Mouse (Mus musculus): Measurements from ENCODE around the gene Brf1. TPM values are rescaled to one million over a fixed set of nuclear protein-coding genes. Genes with fewer than 3 reads are reported as not detected.

The Brf1 gene
- polyA plus RNA-seq, 1 experiment from 2014 or later, result 75.5 TPM

- 79% methylated on average over 2 of the region's 2 CpGs for WGBS
- Histone ChIP-seq H3K27me3 (no peaks in the 10 kb centered on the region), H3K9ac (no peak overlapping the region), H3K4me2 (replicated peaks) (no peak overlapping the region), H3K4me3 (no peak overlapping the region), H3K27ac (no peak overlapping the region), H3K4me1 (peaks cover 33% of the 10 kb centered on the region), H3K9me3 (replicated peaks) (no peaks in the 10 kb centered on the region), H3K36me3 (no peaks in the 10 kb centered on the region)
- ATAC-seq (ENCODE audit: low FRiP score), result no peak
Observed at GRCm38 (mm10) chr12:112943669-112944068, 56.8 kb downstream of the Brf1 start.

DNA sequence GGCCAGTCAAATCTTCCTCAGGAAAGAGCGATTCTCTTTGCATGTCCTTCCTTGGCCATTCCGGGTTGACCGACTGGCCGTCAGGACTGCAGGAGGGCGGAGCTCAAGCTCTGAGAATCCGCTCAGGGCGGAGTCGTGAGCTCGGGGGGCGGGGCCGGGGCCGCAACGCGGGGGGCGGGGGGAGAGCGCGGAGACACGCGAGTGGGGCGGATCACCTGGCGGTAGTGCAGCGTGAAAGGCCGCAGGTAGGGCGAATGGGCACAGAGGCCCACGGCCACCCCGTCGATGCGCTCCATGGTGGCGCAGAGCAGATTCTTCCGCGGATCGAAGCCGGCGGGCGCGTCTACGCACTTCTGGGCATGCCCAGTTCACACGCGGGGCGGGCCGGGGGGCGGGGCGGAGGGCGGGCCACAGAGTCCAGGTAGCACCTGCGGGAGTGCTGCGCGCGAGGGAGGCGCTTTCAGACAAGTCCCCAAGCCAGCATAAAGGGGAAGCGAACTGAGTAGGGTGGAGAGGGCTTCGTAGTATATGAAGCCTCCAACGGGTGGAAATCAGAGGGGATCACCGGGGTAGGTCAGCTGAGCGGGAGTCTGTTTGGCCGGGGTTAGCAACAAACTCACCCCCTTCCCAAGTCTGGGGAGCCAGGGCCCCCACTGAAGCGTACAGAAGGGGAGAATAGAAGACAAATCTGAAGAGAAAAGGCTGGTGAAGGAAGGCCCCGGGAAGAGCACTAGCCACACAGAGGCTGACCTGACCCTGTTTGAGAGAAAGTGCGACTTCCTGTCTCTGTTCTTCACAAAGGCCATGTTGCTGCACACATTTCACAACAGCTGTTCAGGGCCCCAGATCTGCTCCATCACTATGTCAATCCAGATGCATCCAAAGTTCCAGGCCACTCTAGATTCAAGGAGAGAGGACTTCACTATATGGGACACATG lies 58.5 kb downstream of the Brf1 start, which contains the start of gene Nudt14:
Gene Nudt14 (minus strand): TSS at position 349 of the 938 bp plus-strand sequence.
- peak within 1 kb of the TSS; percentile 56 for H3K4me2 ChIP-seq (replicated peaks)
- ATAC-seq (ENCODE audit: low FRiP score), result peak; percentile 75
- no peaks in the 10 kb centered on the region for H3K36me3 ChIP-seq
- peak within 1 kb of the TSS; percentile 71 for H3K4me3 ChIP-seq
- H3K27ac ChIP-seq, result peak within 1 kb of the TSS; percentile 36; the same call in 1 of the 2 replicates
- H3K9ac ChIP-seq, result peak within 1 kb of the TSS; percentile 69
- H3K27me3 ChIP-seq, result no peaks in the 10 kb centered on the region
- no peaks in the 10 kb centered on the region for H3K9me3 ChIP-seq (replicated peaks)
- WGBS, result 3% methylated on average over 47 of the region's 58 CpGs
- H3K4me1 ChIP-seq, result peaks cover 44% of the 10 kb centered on the region

- ATAC-seq (ENCODE audit: low FRiP score), result peak; percentile 3; the same call in 1 of the 2 replicates
- Histone ChIP-seq H3K27ac (no peak overlapping the region), H3K9ac (peak overlapping the region; percentile 69)
Observed at GRCm38 (mm10) chr12:112941156-112941775, 59.2 kb downstream of the Brf1 start.

DNA sequence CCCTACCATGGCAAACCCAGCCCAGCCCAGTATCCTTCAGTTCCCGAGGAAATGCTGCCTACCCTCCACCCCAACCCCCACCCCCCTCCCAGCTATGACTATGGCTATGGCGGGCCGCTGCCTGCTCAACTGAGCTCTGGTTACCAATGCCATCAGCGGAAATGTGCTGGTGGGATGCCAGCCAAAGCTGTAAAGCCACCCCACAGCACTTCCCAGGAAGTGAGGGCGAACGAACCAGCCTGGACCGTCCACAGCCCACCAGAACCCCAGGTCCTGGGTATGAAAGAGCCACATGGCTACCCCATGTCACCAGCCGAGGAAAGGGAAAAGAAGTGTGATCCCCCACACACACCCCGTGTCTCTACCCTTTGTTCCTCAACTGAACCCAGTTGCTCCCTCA lies 59.8 kb downstream of the Brf1 start:
- 0 out of 2 replicates have a peak overlapping the region, but pooled peaks have one; percentile 56 for H3K4me2 ChIP-seq (replicated peaks)
- 83% methylated on average over 9 of the region's 9 CpGs for WGBS
- no peak for ATAC-seq (ENCODE audit: low FRiP score)
- H3K9me3 ChIP-seq (replicated peaks), result no peaks in the 10 kb centered on the region
- no peaks in the 10 kb centered on the region for H3K27me3 ChIP-seq
- no peaks in the 10 kb centered on the region for H3K36me3 ChIP-seq
- H3K27ac ChIP-seq, result no peak overlapping the region
- H3K4me3 ChIP-seq, result no peak overlapping the region
- peaks cover 44% of the 10 kb centered on the region for H3K4me1 ChIP-seq
- H3K9ac ChIP-seq, result no peak overlapping the region

More at GRCm38 (mm10) chr12:112941156-112941775, 59.2 kb downstream of the Brf1 start:
- H3K4me1 ChIP-seq, result peaks cover 44% of the 10 kb centered on the region
- H3K4me2 ChIP-seq (replicated peaks), result peak overlapping the region; percentile 56
- peak overlapping the region; percentile 71 for H3K4me3 ChIP-seq
- H3K9me3 ChIP-seq (replicated peaks), result no peaks in the 10 kb centered on the region
- 43% methylated on average over 10 of the region's 10 CpGs for WGBS
- H3K27me3 ChIP-seq, result no peaks in the 10 kb centered on the region
- no peaks in the 10 kb centered on the region for H3K36me3 ChIP-seq

GRCm38 (mm10) chr12:112940238-112940637 lies 60.3 kb downstream of the Brf1 start:
- 93% methylated on average over 4 of the region's 4 CpGs for WGBS
- Histone ChIP-seq H3K27me3 (no peaks in the 10 kb centered on the region), H3K9me3 (replicated peaks) (no peaks in the 10 kb centered on the region), H3K9ac (peak overlapping the region; percentile 10; the same call in 1 of the 2 replicates), H3K4me3 (no peak overlapping the region), H3K4me1 (peaks cover 44% of the 10 kb centered on the region), H3K36me3 (no peaks in the 10 kb centered on the region), H3K27ac (no peak overlapping the region), H3K4me2 (replicated peaks) (no peak overlapping the region)
- ATAC-seq (ENCODE audit: low FRiP score), result no peak

DNA sequence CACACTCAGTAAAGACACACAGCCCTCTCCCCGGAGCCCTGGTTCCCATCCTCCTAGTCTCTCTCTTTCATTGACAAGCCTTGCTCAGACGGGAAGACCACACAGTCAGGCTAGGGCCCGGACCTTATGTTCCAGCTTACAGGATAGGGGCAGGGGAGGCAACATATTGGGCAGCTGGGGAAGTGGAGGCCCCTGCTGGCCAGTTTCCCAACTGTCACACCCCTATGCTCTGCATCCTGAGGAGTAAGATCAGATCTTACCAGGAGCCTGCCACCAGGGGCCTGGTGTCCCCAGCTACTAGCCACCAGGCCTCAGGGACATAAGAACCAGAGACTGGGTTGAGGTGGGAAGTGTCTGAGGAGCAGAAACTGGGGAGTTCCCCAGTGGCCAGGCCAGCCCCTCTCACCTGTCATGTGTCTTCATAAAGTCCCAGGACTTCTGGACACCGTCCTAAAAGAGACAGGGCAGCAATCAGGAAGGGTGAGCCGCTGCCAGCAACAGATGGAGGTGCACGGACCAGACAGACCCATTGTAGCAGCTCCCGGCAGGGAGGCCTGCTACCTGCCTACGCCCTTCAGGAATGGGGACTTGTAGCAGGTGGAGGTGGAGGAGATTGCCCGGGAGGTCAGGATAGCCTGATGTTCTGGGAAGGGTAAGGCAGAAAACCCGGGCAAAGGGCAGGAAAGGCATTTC lies 61.5 kb downstream of the Brf1 start:
- peaks cover 44% of the 10 kb centered on the region for H3K4me1 ChIP-seq
- WGBS, result 57% methylated on average over 10 of the region's 10 CpGs
- H3K27me3 ChIP-seq, result no peaks in the 10 kb centered on the region
- no peak overlapping the region for H3K9ac ChIP-seq
- no peaks in the 10 kb centered on the region for H3K9me3 ChIP-seq (replicated peaks)
- H3K36me3 ChIP-seq, result no peaks in the 10 kb centered on the region
- H3K4me2 ChIP-seq (replicated peaks), result no peak overlapping the region
- no peak overlapping the region for H3K4me3 ChIP-seq
- ATAC-seq (ENCODE audit: low FRiP score), result 0 out of 2 replicates have a peak, but pooled peaks have one; percentile 9
- H3K27ac ChIP-seq, result no peak overlapping the region

- Histone ChIP-seq H3K4me3 (no peak overlapping the region), H3K4me1 (peaks cover 44% of the 10 kb centered on the region), H3K27ac (0 out of 2 replicates have a peak overlapping the region, but pooled peaks have one; percentile 36), H3K4me2 (replicated peaks) (no peak overlapping the region), H3K27me3 (no peaks in the 10 kb centered on the region), H3K9me3 (replicated peaks) (no peaks in the 10 kb centered on the region), H3K9ac (no peak overlapping the region), H3K36me3 (no peaks in the 10 kb centered on the region)
- WGBS, result 78% methylated on average over 10 of the region's 10 CpGs
- ATAC-seq (ENCODE audit: low FRiP score), result no peak
Observed at GRCm38 (mm10) chr12:112938366-112938765, 62.1 kb downstream of the Brf1 start.

DNA sequence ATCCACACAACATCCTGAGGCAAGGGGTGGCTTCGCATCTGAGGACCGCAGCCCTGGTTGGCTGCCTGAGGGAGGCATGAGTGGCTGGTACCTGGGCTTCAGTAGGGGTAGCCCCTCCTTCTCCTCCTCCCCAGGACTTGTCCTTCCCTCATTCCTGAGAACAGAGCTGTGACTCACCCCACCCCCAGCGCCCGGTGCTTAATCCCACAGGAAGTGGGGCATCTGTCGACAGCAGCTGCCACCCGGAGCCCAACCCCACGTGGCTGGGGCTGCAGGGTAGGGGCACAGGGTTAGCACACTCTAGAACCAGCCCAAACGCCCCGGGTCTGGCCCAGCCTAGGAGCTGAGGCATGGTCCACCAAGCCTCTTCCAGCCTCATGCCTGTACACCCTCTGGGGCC lies 62.6 kb downstream of the Brf1 start:
- Histone ChIP-seq H3K4me1 (peaks cover 45% of the 10 kb centered on the region), H3K36me3 (no peaks in the 10 kb centered on the region), H3K27me3 (no peaks in the 10 kb centered on the region), H3K4me3 (no peak overlapping the region), H3K9ac (no peak overlapping the region), H3K9me3 (replicated peaks) (no peaks in the 10 kb centered on the region), H3K4me2 (replicated peaks) (no peak overlapping the region), H3K27ac (0 out of 2 replicates have a peak overlapping the region, but pooled peaks have one; percentile 36)
- WGBS, result 48% methylated on average over 9 of the region's 9 CpGs
- no peak for ATAC-seq (ENCODE audit: low FRiP score)

DNA sequence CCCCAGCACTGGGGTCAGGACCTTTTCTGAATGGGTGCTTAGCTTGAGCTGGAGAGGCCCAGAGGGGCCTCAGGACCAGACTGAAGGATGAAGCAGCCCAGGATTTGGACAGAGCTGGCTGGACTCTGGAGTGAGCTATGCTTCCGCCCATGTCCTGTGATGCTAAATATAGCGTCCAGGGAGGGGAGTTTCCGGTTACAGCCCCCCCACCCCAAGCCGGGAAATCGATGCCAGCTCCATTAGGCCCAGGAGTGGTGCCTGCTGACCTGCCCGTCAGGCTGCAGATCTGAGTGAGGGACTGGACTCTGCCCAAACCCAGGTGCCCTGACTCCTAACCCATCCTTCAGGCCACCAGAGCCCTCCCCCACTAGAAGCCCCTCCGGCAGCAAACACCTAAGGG lies 67.9 kb downstream of the Brf1 start:
- no peak for ATAC-seq (ENCODE audit: low FRiP score)
- Histone ChIP-seq H3K27me3 (peaks cover 44% of the 10 kb centered on the region), H3K36me3 (no peaks in the 10 kb centered on the region), H3K27ac (no peak overlapping the region), H3K9me3 (replicated peaks) (no peaks in the 10 kb centered on the region), H3K9ac (no peak overlapping the region; the same call in 1 of the 2 replicates), H3K4me3 (no peak overlapping the region), H3K4me1 (peaks cover 24% of the 10 kb centered on the region), H3K4me2 (replicated peaks) (no peak overlapping the region)
- 46% methylated on average over 7 of the region's 7 CpGs for WGBS

DNA sequence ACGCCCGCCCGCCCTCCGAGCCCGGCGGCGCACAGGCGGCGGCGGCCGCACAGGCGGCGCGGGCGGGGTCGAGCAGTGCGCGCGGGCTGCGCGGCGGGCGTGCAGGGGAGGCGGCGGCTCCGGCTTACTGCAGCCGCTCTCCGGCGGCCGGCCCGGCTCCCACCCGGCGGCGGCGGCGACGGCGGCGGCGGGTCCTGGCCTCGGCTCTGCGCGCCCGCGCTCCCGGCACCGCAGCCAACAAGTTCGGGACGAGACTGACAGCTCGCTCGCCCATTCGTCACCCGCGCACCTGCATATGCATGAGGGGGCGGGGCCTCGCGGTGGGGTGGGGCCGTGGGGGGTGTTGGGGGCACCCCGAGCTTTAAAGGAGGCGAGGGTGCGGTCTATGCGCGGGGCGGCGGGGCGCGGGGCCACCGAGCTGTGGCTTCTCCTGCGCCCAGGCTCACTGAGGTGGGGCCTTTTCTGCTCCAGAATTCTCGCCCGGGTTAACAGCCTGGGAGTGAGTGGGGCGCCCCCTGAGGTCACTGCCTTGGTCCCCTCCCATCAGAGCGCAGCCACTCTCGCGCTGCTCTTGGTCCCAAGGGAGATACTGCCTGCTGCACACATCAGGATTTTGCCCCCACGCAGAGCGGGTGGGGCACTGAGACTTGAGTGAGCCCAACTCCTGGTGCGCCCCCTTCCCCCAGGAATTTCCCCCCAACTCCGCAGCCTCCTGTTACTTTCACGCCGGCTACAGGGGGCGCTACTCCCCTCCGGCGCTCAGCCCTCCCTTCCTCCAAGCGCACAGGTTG lies 70.7 kb downstream of the Brf1 start, which contains the start of gene Jag2:
Gene Jag2 (minus strand): TSS at position 215 of the 791 bp plus-strand sequence.
- no peaks in the 10 kb centered on the region for H3K36me3 ChIP-seq
- H3K4me3 ChIP-seq, result peak within 1 kb of the TSS; percentile 63
- ATAC-seq (ENCODE audit: low FRiP score), result peak; percentile 63
- no peaks in the 10 kb centered on the region for H3K9me3 ChIP-seq (replicated peaks)
- peak within 1 kb of the TSS; percentile 83 for H3K27ac ChIP-seq
- peaks cover 37% of the 10 kb centered on the region for H3K4me1 ChIP-seq
- H3K4me2 ChIP-seq (replicated peaks), result peak within 1 kb of the TSS; percentile 83
- peak within 1 kb of the TSS; percentile 74 for H3K9ac ChIP-seq
- H3K27me3 ChIP-seq, result peaks cover 67% of the 10 kb centered on the region
- WGBS, result under 1% methylated on average over 76 of the region's 85 CpGs
